Mouse (Mus musculus) embryonic facial prominence, embryonic 13.5 days (tissue): ENCODE results near the gene Tmem42. TPM values are rescaled to one million over a fixed set of nuclear protein-coding genes. Genes with fewer than 3 reads are reported as not detected.

ENCODE experiments used
- ATAC-seq: fragments of 200-750 bp; cut with Nextera tagmentation; 2 replicates; pipeline ENCODE4 v1.8.0; 2017; ENCODE audit warnings: low read depth; ENCODE audit not compliant: insufficient number of reproducible peaks, insufficient read depth, low FRiP score, low TSS enrichment
- H3K27ac ChIP-seq: fragments of 300-500 bp; sonication (generic); 2 replicates; pipeline ENCODE4 v1.5.1; 2015; ENCODE audit warnings: moderate library complexity, mild to moderate bottlenecking, inconsistent platforms
- H3K27me3 ChIP-seq: fragments of 300-500 bp; sonication (generic); 2 replicates; pipeline ENCODE4 v1.6.1; 2015; ENCODE audit warnings: mild to moderate bottlenecking, inconsistent platforms
- H3K36me3 ChIP-seq: fragments of 300-500 bp; sonication (generic); 2 replicates; pipeline ENCODE4 v1.6.1; 2015; ENCODE audit warnings: mild to moderate bottlenecking, inconsistent platforms
- H3K4me1 ChIP-seq: fragments of 300-500 bp; sonication (generic); 2 replicates; pipeline ENCODE4 v1.6.1; 2015; ENCODE audit warnings: inconsistent platforms
- H3K4me2 ChIP-seq: fragments of 300-500 bp; sonication (generic); 2 replicates; pipeline ENCODE4 v1.6.1; 2015; ENCODE audit warnings: moderate library complexity, mild to moderate bottlenecking, inconsistent platforms
- H3K4me3 ChIP-seq: fragments of 300-500 bp; sonication (generic); 2 replicates; pipeline ENCODE4 v1.5.1; 2015; ENCODE audit warnings: mild to moderate bottlenecking, inconsistent platforms
- H3K9ac ChIP-seq: fragments of 300-500 bp; sonication (generic); 2 replicates; pipeline ENCODE4 v1.6.1; 2015; ENCODE audit warnings: mild to moderate bottlenecking, inconsistent platforms
- H3K9me3 ChIP-seq: fragments of 300-500 bp; sonication (generic); 2 replicates; pipeline ENCODE4 v1.6.1; 2016; ENCODE audit warnings: inconsistent platforms
- WGBS: fragments of 180-500 bp; shearing (Covaris S2); methylation state at CpG from one replicate; pipeline ENCODE4 v1.1.7; 2015; ENCODE audit warnings: mixed read lengths; 5-methylcytosine and 5-hydroxymethylcytosine counted together
- polyA plus RNA-seq: library from polyadenylated mRNA; unstranded; fragments of >200 nt; fragmentation: Nextera tagmentation; extraction: Ambion mirVana; gene quantifications from 2 replicates; pipeline ENCODE4 v1.2.1, GENCODE M21; 2015

The Tmem42 gene
- 22.0 and 25.6 TPM in 2 replicates for polyA plus RNA-seq

- ATAC-seq, result peak; percentile 97
- peak within 1 kb of the TSS; percentile 95 for H3K27ac ChIP-seq
- H3K27me3 ChIP-seq, result no peaks in the 10 kb centered on the region
- H3K4me3 ChIP-seq, result peak within 1 kb of the TSS; percentile 66
- H3K9ac ChIP-seq, result peak within 1 kb of the TSS; percentile 83
- no peaks in the 10 kb centered on the region for H3K9me3 ChIP-seq
- peaks cover 25% of the 10 kb centered on the region for H3K36me3 ChIP-seq
- under 1% methylated on average over 57 of the region's 69 CpGs for WGBS
- H3K4me2 ChIP-seq, result peak within 1 kb of the TSS; percentile 75
- H3K4me1 ChIP-seq, result peaks cover 12% of the 10 kb centered on the region
These were observed at the start of gene Tmem42 for GRCm38 (mm10) chr9:123020995-123021631. Tmem42 (plus strand) TSS chr9:123021326.

GRCm38 (mm10) chr9:122998406-122999192, 22.5 kb upstream of the Tmem42 start:
- no peak for ATAC-seq
- H3K4me3 ChIP-seq, result no peak overlapping the region
- no peaks in the 10 kb centered on the region for H3K4me1 ChIP-seq

GRCm38 (mm10) chr9:122999193-122999586, 21.9 kb upstream of the Tmem42 start:
- Histone ChIP-seq H3K9ac (no peak overlapping the region), H3K27me3 (no peaks in the 10 kb centered on the region), H3K36me3 (peaks cover 81% of the 10 kb centered on the region), H3K9me3 (no peaks in the 10 kb centered on the region), H3K27ac (no peak overlapping the region), H3K4me2 (no peak overlapping the region), H3K4me1 (no peaks in the 10 kb centered on the region), H3K4me3 (no peak overlapping the region)
- 95% methylated on average over 4 of the region's 4 CpGs for WGBS
- ATAC-seq, result no peak

More at GRCm38 (mm10) chr9:122998406-122999192, 22.5 kb upstream of the Tmem42 start:
- no peaks in the 10 kb centered on the region for H3K27me3 ChIP-seq
- 91% methylated on average over 10 of the region's 10 CpGs for WGBS
- H3K27ac ChIP-seq, result no peak overlapping the region
- no peak overlapping the region for H3K9ac ChIP-seq
- H3K9me3 ChIP-seq, result no peaks in the 10 kb centered on the region
- H3K4me2 ChIP-seq, result no peak overlapping the region
- H3K36me3 ChIP-seq, result peaks cover 81% of the 10 kb centered on the region

GRCm38 (mm10) chr9:123004718-123005117, 16.4 kb upstream of the Tmem42 start:
- no peak overlapping the region for H3K9ac ChIP-seq
- WGBS, result no CpG with 5 or more reads among the region's 2 CpGs
- ATAC-seq, result no peak
- H3K27me3 ChIP-seq, result no peaks in the 10 kb centered on the region
- H3K9me3 ChIP-seq, result no peaks in the 10 kb centered on the region
- H3K36me3 ChIP-seq, result peaks cover 88% of the 10 kb centered on the region
- no peak overlapping the region for H3K4me2 ChIP-seq
- no peak overlapping the region for H3K4me3 ChIP-seq
- no peak overlapping the region for H3K27ac ChIP-seq
- no peaks in the 10 kb centered on the region for H3K4me1 ChIP-seq

- Histone ChIP-seq H3K36me3 (peaks cover 88% of the 10 kb centered on the region), H3K9me3 (no peaks in the 10 kb centered on the region), H3K27me3 (no peaks in the 10 kb centered on the region), H3K4me1 (no peaks in the 10 kb centered on the region), H3K27ac (no peak overlapping the region), H3K9ac (no peak overlapping the region), H3K4me3 (no peak overlapping the region), H3K4me2 (no peak overlapping the region)
- WGBS, result 67% methylated on average over 6 of the region's 6 CpGs
- no peak for ATAC-seq
These were observed 15.1 kb upstream of the Tmem42 start for GRCm38 (mm10) chr9:123006071-123006470.

GRCm38 (mm10) chr9:123021636-123022379, 682 bp downstream of the Tmem42 start:
- H3K4me1 ChIP-seq, result peaks cover 12% of the 10 kb centered on the region
- H3K4me2 ChIP-seq, result peak overlapping the region; percentile 75
- peak overlapping the region; percentile 66 for H3K4me3 ChIP-seq
- ATAC-seq, result no peak
- no peak overlapping the region for H3K27ac ChIP-seq
- peak overlapping the region; percentile 83; the same call in 1 of the 2 replicates for H3K9ac ChIP-seq
- 35% methylated on average over 20 of the region's 24 CpGs for WGBS
- peaks cover 18% of the 10 kb centered on the region for H3K36me3 ChIP-seq
- H3K9me3 ChIP-seq, result no peaks in the 10 kb centered on the region
- no peaks in the 10 kb centered on the region for H3K27me3 ChIP-seq

- 80% methylated on average over 2 of the region's 2 CpGs for WGBS
- no peaks in the 10 kb centered on the region for H3K27me3 ChIP-seq
- H3K27ac ChIP-seq, result no peak overlapping the region
- no peak overlapping the region for H3K9ac ChIP-seq
- no peak overlapping the region for H3K4me2 ChIP-seq
- H3K4me1 ChIP-seq, result peaks cover 11% of the 10 kb centered on the region
- no peak for ATAC-seq
- no peak overlapping the region for H3K4me3 ChIP-seq
- H3K9me3 ChIP-seq, result no peaks in the 10 kb centered on the region
- H3K36me3 ChIP-seq, result no peaks in the 10 kb centered on the region
These were observed 3.1 kb downstream of the Tmem42 start for GRCm38 (mm10) chr9:123024201-123024600.

- no peaks in the 10 kb centered on the region for H3K9me3 ChIP-seq
- no peaks in the 10 kb centered on the region for H3K36me3 ChIP-seq
- no peak overlapping the region for H3K9ac ChIP-seq
- WGBS, result 78% methylated on average over 13 of the region's 13 CpGs
- H3K4me1 ChIP-seq, result no peaks in the 10 kb centered on the region
- no peak for ATAC-seq
- no peak overlapping the region for H3K27ac ChIP-seq
- H3K4me2 ChIP-seq, result no peak overlapping the region
- H3K27me3 ChIP-seq, result no peaks in the 10 kb centered on the region
- no peak overlapping the region for H3K4me3 ChIP-seq
These were observed 10.5 kb downstream of the Tmem42 start for GRCm38 (mm10) chr9:123031496-123032246.

GRCm38 (mm10) chr9:123034426-123034825, 13.3 kb downstream of the Tmem42 start, which contains the start of gene Tgm4:
Tgm4 (plus strand) TSS chr9:123034726.
- no peaks in the 10 kb centered on the region for H3K36me3 ChIP-seq
- no peaks in the 10 kb centered on the region for H3K9me3 ChIP-seq
- WGBS, result 81% methylated on average over 4 of the region's 4 CpGs
- no peak for ATAC-seq
- H3K9ac ChIP-seq, result no peak within 1 kb of the TSS
- H3K4me3 ChIP-seq, result no peak within 1 kb of the TSS
- H3K4me2 ChIP-seq, result no peak within 1 kb of the TSS
- H3K27me3 ChIP-seq, result no peaks in the 10 kb centered on the region
- H3K27ac ChIP-seq, result no peak within 1 kb of the TSS
- no peaks in the 10 kb centered on the region for H3K4me1 ChIP-seq

- 88% methylated on average over 1 of the region's 1 CpGs for WGBS
- no peaks in the 10 kb centered on the region for H3K9me3 ChIP-seq
- H3K27me3 ChIP-seq, result no peaks in the 10 kb centered on the region
- H3K4me2 ChIP-seq, result no peak overlapping the region
- no peaks in the 10 kb centered on the region for H3K4me1 ChIP-seq
- H3K27ac ChIP-seq, result no peak overlapping the region
- H3K9ac ChIP-seq, result no peak overlapping the region
- no peak for ATAC-seq
- no peaks in the 10 kb centered on the region for H3K36me3 ChIP-seq
- no peak overlapping the region for H3K4me3 ChIP-seq
These were observed 26.5 kb downstream of the Tmem42 start for GRCm38 (mm10) chr9:123047665-123048064.

- Histone ChIP-seq H3K9me3 (no peaks in the 10 kb centered on the region), H3K27ac (no peak overlapping the region)
These were observed 37.7 kb downstream of the Tmem42 start for GRCm38 (mm10) chr9:123058724-123059292.

More at GRCm38 (mm10) chr9:123058724-123059292, 37.7 kb downstream of the Tmem42 start:
- H3K4me1 ChIP-seq, result no peaks in the 10 kb centered on the region
- no peak overlapping the region for H3K4me2 ChIP-seq
- no peak overlapping the region for H3K9ac ChIP-seq
- H3K4me3 ChIP-seq, result no peak overlapping the region
- H3K27me3 ChIP-seq, result no peaks in the 10 kb centered on the region
- no peaks in the 10 kb centered on the region for H3K36me3 ChIP-seq
- no peak for ATAC-seq
